Mouse (Mus musculus): ENCODE data around the gene Arhgap31.
"Not testable (repeated sequence)": the region's sequence is repeated elsewhere in the genome, so short reads cannot be mapped to it uniquely, and the experiment has no call there.

The Arhgap31 gene

DNA sequence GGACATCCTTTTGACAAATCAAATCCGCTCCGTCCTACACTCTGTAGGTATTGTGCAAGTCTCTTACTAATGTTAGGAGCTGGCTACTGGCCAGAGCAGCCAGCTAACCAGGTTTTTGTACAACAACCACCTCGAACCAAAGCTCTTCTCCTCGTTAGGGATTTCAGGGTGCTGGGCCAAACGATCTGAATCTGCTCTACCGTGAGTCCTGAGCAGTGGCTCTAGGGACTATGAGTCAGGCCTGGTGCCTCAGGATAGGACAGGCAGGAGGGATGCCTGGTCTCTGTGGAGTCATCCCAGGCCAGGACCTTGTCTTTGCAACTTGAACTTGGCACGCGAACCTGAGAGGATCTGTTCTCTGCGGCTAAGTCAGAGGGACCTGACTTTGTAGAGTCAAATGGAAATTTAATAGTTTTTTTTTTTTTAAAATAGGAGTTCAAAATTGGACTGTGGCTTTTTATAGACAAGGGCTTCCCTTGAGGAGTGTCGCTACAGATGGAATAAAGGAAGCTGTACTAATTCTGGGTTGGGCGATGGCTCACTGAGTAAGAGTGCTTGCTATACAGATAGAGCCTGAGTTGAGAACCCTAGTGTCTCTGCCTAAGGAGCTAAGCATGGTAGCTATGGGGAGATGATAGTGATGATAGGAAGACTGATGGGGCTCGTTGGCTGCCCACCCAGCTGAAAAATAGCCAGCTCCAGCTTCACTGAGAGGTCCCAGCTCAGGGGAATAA is 24.4 kb downstream of the Arhgap31 start:
- peak; percentile 18 for DNase-seq (ENCODE audit: extremely low read depth, insufficient read length, low spot score)

- no peak for DNase-seq (ENCODE audit: extremely low read depth, insufficient read length, low spot score)
Measured at GRCm38 (mm10) chr16:38687673-38688072, 25.4 kb downstream of the Arhgap31 start.

DNA sequence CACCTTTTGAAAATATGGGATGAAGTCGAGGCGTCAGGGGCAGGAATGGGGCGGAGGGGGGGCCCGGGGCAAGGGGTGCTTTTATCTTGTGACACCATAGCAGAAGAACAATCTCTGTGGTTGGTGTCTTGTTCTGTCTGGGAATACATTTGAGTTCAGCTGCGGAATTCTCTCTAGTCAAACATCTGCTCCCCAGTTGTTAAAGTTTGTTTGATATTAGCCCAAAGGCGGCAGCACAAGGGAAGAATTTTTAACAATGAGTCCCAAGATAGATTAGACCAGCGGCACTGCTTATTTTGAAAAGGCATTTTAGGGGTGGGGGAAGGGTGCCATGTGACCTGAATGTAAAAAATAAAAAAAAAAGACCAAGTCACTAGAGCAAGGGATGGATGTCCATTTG is 30.0 kb downstream of the Arhgap31 start:
- DNase-seq (ENCODE audit: extremely low read depth, insufficient read length, low spot score), result no peak

DNA sequence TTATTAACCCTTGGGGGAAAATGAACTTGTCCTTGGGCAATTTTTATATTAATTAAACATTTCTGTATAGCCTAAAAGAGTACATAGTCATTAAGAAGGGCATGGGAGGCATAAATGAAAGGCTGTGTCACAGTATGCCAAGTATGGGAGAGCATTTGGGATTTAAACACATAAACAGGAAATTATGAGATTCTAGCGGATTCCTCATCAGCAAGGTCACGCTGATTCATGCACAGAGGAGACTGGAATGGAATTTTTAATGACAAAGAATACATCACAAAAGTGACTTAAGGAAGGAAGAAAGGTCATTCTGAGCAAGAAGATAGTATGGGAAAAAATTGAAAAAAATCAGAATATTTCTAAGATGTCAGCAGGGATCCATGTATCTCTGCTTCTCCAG is 31.8 kb downstream of the Arhgap31 start:
- DNase-seq (ENCODE audit: extremely low read depth, insufficient read length, low spot score), result no peak

GRCm38 (mm10) chr16:38679431-38680021 is 33.5 kb downstream of the Arhgap31 start:
- DNase-seq (ENCODE audit: extremely low read depth, insufficient read length, low spot score), result no peak

DNA sequence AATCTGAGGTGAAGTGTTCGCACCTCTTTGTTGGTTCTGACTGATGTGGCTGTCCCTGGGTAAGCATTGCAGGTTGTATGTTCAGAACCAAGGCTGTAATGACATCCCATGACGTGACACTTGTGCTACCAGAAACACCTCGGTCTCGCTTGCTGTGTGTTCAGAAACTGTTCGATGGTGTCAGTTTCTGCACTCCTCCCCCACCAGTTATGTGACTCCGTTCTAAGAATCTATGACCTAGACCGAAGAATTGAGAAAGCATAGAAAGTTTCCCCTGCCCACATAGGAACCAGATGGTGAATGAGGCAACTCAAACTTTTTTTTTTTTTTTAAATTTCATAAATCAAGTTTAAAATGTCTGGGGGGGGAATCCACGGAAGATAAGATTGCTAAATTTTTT is 34.2 kb downstream of the Arhgap31 start:
- no peak for DNase-seq (ENCODE audit: extremely low read depth, insufficient read length, low spot score)

DNA sequence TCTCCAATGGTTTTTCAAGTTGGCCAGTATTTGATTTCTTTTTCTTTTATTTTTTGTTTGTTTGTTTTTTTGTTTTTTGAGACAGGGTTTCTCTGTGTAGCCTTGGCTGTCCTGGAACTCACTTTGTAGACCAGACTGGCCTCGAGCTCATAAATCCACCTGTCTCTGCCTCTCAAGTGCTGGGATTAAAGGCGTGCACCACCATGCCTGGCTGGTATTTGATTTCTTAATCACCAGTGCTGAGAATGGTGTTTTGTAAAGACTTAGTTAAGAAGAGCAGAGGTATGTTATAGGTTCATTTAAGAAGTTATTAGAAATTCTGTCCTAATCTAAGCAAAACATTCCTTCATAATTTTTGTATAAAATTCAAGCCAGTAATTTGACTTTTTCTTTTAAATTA is 35.1 kb downstream of the Arhgap31 start:
- DNase-seq (ENCODE audit: extremely low read depth, insufficient read length, low spot score), result not testable (repeated sequence)

DNA sequence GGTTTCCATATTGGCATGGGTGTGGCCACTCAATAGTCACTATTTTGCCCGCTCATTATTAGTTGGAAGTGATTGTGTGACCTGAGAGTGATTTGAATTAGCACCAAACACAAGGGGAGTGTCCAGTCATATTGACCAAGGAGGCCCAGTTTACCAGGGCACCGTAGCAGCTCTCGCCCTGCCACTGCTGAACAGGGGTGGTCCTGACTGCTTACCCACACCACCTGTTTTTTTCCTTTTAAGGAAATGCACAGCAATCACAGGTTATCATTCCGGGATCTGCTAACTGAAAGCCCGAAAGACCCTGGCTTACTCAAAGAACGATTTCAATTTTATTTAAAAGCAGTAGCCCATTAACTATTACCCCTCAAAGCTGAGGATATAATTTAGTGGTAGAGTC is 35.9 kb downstream of the Arhgap31 start:
- no peak for DNase-seq (ENCODE audit: extremely low read depth, insufficient read length, low spot score)

- no peak for DNase-seq (ENCODE audit: extremely low read depth, insufficient read length, low spot score)
Measured at GRCm38 (mm10) chr16:38676647-38677046, 36.4 kb downstream of the Arhgap31 start.

DNA sequence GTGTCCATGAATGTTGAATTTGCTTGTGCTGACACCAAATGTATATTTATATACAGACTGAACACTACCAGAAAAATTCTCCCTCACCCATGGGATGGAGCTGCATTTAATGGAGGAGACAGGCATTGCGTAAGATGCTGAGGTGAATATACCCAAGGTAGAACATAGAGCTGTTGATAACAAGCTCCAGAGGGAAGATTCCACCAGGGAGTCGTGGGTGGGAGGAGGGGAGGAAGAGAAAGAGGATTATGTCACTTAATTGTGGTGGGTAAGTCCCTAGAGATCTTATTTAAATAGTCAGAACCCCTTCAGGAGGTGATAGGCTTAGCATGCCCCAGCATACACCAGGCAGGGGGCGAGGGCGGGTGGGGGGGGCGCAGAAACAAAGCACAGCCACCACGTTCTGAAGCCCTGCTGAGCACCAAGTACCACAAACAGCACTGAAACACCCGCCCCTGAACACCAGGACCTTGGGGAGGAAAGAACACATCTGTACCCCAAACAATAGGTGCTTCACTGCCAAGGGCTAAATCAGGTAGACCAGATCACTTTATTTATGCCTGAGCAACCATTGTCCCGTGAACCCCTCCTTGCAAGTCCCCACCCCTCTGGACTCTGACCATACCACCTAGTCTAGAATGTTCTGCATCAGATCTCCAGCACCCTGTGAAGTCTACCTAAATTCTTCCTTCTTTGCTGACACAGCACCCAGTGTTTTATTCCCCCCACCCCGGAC is 37.3 kb downstream of the Arhgap31 start:
- DNase-seq (ENCODE audit: extremely low read depth, insufficient read length, low spot score), result no peak

- DNase-seq (ENCODE audit: extremely low read depth, insufficient read length, low spot score), result no peak
Measured at GRCm38 (mm10) chr16:38674891-38675290, 38.2 kb downstream of the Arhgap31 start.

GRCm38 (mm10) chr16:38673511-38673910 is 39.6 kb downstream of the Arhgap31 start:
- no peak for DNase-seq (ENCODE audit: extremely low read depth, insufficient read length, low spot score)

- DNase-seq (ENCODE audit: extremely low read depth, insufficient read length, low spot score), result no peak
Measured at GRCm38 (mm10) chr16:38672947-38673346, 40.1 kb downstream of the Arhgap31 start.

GRCm38 (mm10) chr16:38672370-38672769 is 40.7 kb downstream of the Arhgap31 start:
- no peak for DNase-seq (ENCODE audit: extremely low read depth, insufficient read length, low spot score)

DNA sequence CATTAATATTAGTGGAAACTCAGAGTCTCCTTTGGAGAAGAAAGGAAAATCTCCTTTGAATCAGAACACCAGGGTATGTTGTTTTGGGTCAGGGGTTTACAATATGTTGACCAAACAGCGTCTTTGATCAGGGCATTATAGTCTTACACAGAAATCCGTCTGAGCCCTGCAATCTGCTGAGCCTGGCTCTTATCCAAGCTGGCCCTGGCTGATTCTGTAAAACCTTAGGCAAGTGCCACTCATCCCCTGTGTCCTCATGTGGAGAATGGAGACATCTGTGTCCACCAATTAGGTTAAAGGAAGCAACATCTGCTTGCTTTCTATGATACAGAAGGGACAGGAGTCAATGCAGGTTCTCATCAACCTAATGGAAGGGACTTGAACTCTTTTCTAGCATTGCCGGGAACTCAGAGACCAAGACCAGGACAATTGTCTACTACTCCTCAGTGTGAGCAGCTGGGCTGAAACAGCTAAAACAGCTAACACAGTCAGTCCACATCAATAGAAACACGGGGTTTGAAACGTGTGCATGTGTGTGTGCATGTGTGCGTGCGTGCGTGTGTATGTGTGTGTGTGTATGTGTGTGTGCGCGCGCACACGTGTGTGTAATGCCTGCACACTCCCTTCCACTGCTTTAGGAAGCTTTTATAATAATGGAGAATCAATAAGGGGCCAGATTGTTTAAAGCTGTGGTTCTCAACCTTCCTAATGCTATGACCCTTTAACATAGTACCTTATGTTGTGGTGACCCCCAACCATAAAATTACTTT is 42.3 kb downstream of the Arhgap31 start:
- DNase-seq (ENCODE audit: extremely low read depth, insufficient read length, low spot score), result no peak

DNA sequence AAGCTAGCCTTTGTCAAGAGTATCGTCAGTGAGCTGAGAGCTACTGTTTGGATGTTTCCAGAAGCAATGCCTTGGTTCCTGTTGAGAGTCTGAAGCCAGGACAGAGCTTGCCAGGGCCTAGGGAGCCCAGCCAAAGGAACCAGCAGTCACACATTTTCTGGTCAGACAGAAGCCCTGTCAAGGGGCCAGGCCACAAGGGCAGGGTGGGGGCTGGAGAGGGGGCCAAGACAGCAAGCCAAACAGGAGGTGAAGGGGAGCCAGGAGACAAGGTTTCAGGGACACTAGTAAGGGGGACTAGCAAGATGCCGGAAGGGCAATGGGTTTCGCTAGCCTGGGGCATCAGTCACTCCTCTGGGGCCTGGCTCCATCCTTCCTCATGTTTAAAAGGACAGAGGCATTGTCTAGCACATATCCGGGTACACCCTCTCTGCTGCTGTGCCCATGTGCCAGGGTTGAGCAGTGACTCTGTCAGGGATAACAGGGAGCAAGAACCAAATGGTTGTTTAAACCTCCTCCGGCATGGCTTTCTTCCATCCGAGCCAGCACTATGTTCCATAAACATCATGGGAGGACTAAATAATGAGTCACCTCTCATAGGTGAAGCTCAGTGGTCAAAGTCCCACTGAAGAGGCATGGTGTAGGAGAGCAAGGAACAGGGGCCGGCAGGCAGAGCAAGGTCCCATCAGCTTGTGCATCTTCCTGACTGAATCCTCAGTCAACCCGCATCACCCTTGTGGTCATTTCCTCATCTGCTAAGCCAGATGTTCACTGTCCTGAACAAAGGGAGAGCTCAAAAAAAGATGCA is 44.0 kb downstream of the Arhgap31 start:
- DNase-seq (ENCODE audit: extremely low read depth, insufficient read length, low spot score), result no peak

DNA sequence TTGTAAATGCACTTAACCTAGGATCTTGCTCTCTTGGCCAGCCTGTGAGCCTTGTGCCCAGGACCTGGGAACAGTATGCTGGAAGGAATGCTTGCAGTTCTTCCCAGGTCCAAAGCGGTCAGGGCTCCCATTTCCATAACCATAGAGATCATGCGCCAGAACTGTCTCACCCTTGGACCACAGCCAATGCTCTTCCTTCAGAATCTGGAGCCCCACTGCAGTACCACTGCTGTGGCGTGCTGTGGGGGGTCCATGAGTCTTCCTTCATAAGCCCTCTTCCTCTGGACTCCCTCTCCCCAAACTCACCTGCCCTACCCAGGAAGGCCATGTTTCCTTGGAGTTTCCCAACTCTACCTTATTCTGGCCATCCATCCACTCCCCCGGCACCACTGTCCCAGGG is 46.6 kb downstream of the Arhgap31 start:
- DNase-seq (ENCODE audit: extremely low read depth, insufficient read length, low spot score), result no peak

DNA sequence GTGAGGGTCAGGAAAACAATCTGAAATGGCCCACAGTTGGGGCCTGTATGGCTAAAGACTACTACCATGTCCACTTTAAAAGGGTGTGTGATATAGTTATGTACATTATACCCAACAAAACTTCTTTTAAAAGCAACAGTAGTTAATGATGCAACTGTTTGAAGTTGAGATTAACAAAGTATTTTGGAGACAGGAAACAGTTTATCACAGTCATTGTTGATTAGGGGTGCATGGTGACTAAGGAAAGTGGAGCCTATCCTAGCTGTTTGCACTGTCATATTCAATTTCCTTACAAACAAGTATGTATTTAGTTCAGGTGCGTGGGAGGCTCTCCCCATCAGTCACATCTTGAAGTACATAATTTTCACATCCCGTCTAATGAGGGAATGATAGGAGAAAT is 47.1 kb downstream of the Arhgap31 start:
- no peak for DNase-seq (ENCODE audit: extremely low read depth, insufficient read length, low spot score)

GRCm38 (mm10) chr16:38662575-38662974 is 50.5 kb downstream of the Arhgap31 start:
- no peak for DNase-seq (ENCODE audit: extremely low read depth, insufficient read length, low spot score)

DNA sequence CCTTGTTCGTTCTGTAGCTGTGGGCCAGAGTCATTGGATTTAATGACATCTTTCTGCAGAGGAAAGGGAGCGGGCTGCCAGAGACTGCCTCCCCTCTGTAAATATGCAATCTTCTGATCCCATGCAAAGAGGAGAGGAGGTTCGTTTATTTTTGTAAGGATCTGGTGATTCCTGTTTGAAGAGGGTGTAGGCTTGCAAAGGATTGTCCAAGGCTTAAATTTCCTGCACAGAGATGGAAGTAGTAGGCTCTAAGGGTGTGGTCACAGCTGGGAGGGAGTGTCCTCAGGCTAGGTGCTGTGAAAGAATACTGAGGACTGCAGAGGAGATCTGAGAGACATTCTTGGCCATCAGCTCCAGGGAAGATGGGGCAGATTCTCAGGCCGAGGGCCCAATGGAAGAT is 58.8 kb downstream of the Arhgap31 start:
- DNase-seq (ENCODE audit: extremely low read depth, insufficient read length, low spot score), result no peak

All from 3134 (cell line).